Mouse (Mus musculus) myocyte (in vitro differentiated cells): ENCODE data around the gene Popdc2.

Experiments
- CEBPB ChIP-seq: IDR thresholded peaks from 2 replicates; pipeline ENCODE4 v1.6.1; 2011; ENCODE audit warnings: mild to moderate bottlenecking, moderate library complexity; ENCODE audit not compliant: poor library complexity, insufficient read depth, severe bottlenecking
- POLR2A ChIP-seq: IDR thresholded peaks from one replicate; pipeline ENCODE4 v1.6.1; 2011; ENCODE audit warnings: low read depth, mild to moderate bottlenecking, control low read depth, moderate library complexity; ENCODE audit not compliant: insufficient read length
- REST ChIP-seq: IDR thresholded peaks from one replicate; pipeline ENCODE4 v1.6.1; 2011; ENCODE audit warnings: mild to moderate bottlenecking, control low read depth, moderate library complexity; ENCODE audit not compliant: insufficient read depth, insufficient read length

- TF ChIP-seq POLR2A (no peak), REST (no peak), CEBPB (no peak)
These were observed 11.6 kb upstream of the Popdc2 start for GRCm38 (mm10) chr16:38350361-38350855.
